Mouse (Mus musculus): ENCODE measurements around the gene Hs2st1.

DNA sequence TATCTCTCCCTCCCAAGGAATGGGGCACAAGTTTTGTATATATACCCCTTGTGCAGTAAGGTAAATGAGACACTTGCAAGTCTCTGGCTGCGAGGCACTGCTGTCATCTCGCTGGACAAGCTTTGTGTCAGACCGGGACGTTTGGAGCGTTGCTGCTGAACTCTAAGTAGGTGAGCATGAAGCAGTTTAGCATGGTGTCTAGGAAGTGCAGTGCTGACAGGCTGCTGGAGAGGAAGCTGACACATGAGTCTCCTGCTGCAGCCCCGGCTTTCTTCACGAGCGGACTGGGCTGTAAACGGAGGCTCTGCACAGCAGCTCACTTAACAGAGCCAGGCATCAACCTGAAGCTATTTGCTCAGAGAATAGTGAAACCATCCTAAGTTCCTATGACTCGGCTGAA lies 107.3 kb downstream of the Hs2st1 start:
- no peak for TF ChIP-seq CTCF (IDR thresholded peaks at IDR 0.05; ENCODE audit: borderline replicate concordance, extremely low read depth, insufficient read depth, insufficient read length)
- TF ChIP-seq POLR2A (IDR thresholded peaks at IDR 0.05; ENCODE audit: borderline replicate concordance, extremely low read depth, insufficient read depth, insufficient read length, poor library complexity, severe bottlenecking) = no peak

Measured in brain, embryonic 14.5 days (tissue).